In the genomic region with DNA sequence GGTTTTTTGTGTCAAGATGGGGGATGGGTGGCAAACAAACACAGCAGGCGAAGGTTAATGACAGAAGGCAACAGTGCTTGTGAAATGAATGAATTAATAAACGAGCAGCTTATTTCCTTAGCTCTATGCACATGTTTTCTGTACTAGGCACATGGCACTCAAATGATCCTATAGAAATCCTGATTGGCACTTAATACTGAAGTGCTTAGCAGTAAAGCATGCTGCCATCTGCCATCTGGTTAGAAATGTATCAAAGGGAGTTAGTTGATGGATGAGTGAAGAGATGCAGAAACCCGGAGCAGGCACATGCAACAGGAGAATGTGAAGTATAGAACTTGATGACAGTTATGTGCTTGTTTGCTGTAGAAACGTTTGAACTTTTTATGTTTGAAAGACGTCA, we compare ENCODE assay signal across 17 mouse cellular contexts.
DNase-seq lines count a peak whose midpoint lies in the region; ATAC-seq and TF ChIP-seq lines count a peak whose summit lies in the region.
"Had no signal": no experiment of that assay in that cellular context is flagged by ENCODE, and none has a peak within 500 bp of the region (broad histone marks: within the 10 kb centered on the region; RNA-seq: fewer than 3 reads in every experiment).

No protein-coding gene starts in this region.

- no peak overlapping the region for H3K4me2 ChIP-seq in hindbrain, embryonic 13.5 days
- no peak overlapping the region for H3K4me2 ChIP-seq in forebrain, embryonic 13.5 days
- no peak overlapping the region for H3K4me2 ChIP-seq in hindbrain, postnatal 0 days (ENCODE audit: low read depth, low read length)
- H3K4me2 ChIP-seq in kidney, embryonic 15.5 days: no peak overlapping the region
- H3K4me2 ChIP-seq: liver, embryonic 12.5 days had no signal

- H3K9me3 ChIP-seq in hindbrain, embryonic 13.5 days: no peaks in the 10 kb centered on the region
- H3K9me3 ChIP-seq in hindbrain, embryonic 10.5 days: no peaks in the 10 kb centered on the region
- no peaks in the 10 kb centered on the region for H3K9me3 ChIP-seq in forebrain, embryonic 13.5 days (replicated peaks)
- H3K9me3 ChIP-seq in hindbrain, postnatal 0 days (ENCODE audit: low read length): no peaks in the 10 kb centered on the region
- no peaks in the 10 kb centered on the region for H3K9me3 ChIP-seq in kidney, embryonic 15.5 days (replicated peaks)
- H3K9me3 ChIP-seq: liver, embryonic 12.5 days had no signal

- no peaks in the 10 kb centered on the region for H3K36me3 ChIP-seq in hindbrain, embryonic 13.5 days
- no peaks in the 10 kb centered on the region for H3K36me3 ChIP-seq in hindbrain, embryonic 10.5 days
- no peaks in the 10 kb centered on the region for H3K36me3 ChIP-seq in forebrain, embryonic 13.5 days (ENCODE audit: poor library complexity, severe bottlenecking)
- no peaks in the 10 kb centered on the region for H3K36me3 ChIP-seq in hindbrain, postnatal 0 days (ENCODE audit: insufficient read depth, low read length)
- H3K36me3 ChIP-seq in kidney, embryonic 15.5 days: no peaks in the 10 kb centered on the region

- no peak overlapping the region for H3K9ac ChIP-seq in hindbrain, embryonic 13.5 days
- no peak overlapping the region for H3K9ac ChIP-seq in forebrain, embryonic 13.5 days
- H3K9ac ChIP-seq in hindbrain, postnatal 0 days (replicated peaks; ENCODE audit: low read length): no peak overlapping the region
- H3K9ac ChIP-seq in kidney, embryonic 15.5 days: no peak overlapping the region
- H3K9ac ChIP-seq: liver, embryonic 12.5 days had no signal

- 0 out of 2 replicates have a peak, but pooled peaks have one; percentile 28 for ATAC-seq in hindbrain, embryonic 13.5 days (ENCODE audit: low FRiP score)
- ATAC-seq in forebrain, embryonic 13.5 days: peak; percentile 95
- peak; percentile 90 for ATAC-seq in hindbrain, postnatal 0 days
- no peak for ATAC-seq in frontal cortex, adult (ENCODE audit: low TSS enrichment)
- ATAC-seq in kidney, embryonic 15.5 days (replicated peaks; ENCODE audit: low FRiP score): no peak
- ATAC-seq: liver, embryonic 12.5 days had no signal

- H3K4me3 ChIP-seq in hindbrain, embryonic 13.5 days: no peak overlapping the region
- no peak overlapping the region for H3K4me3 ChIP-seq in hindbrain, embryonic 10.5 days
- no peak overlapping the region for H3K4me3 ChIP-seq in forebrain, embryonic 13.5 days
- no peak overlapping the region for H3K4me3 ChIP-seq in hindbrain, postnatal 0 days (ENCODE audit: low read length)
- no peak overlapping the region for H3K4me3 ChIP-seq in kidney, embryonic 15.5 days (replicated peaks)
- H3K4me3 ChIP-seq: erythroblast, embryonic 14.5 days; gastrocnemius, adult 2 months; heart, adult 2 months; liver, embryonic 12.5 days had no signal

- H3K27me3 ChIP-seq in hindbrain, embryonic 13.5 days: no peaks in the 10 kb centered on the region
- no peaks in the 10 kb centered on the region for H3K27me3 ChIP-seq in hindbrain, embryonic 10.5 days (ENCODE audit: insufficient read depth, poor library complexity, severe bottlenecking)
- H3K27me3 ChIP-seq in forebrain, embryonic 13.5 days: no peaks in the 10 kb centered on the region
- H3K27me3 ChIP-seq in hindbrain, postnatal 0 days (ENCODE audit: insufficient read depth, low read length): no peaks in the 10 kb centered on the region
- no peaks in the 10 kb centered on the region for H3K27me3 ChIP-seq in kidney, embryonic 15.5 days
- H3K27me3 ChIP-seq: liver, embryonic 12.5 days had no signal

- no peak for DNase-seq in hindbrain, embryonic 10.5 days (ENCODE audit: low spot score)
- peak; percentile 54 for DNase-seq in hindbrain, postnatal 0 days (ENCODE audit: low spot score)
- DNase-seq in retina, adult 2 months (ENCODE audit: low read depth, low spot score): peak; percentile 6
- no peak for DNase-seq in layer of hippocampus, postnatal 14 days (ENCODE audit: low spot score in 2 of 2)
- DNase-seq: adrenal gland, postnatal 25 days; gastrocnemius, adult 2 months; heart, adult 2 months; heart, postnatal 14 days; kidney, adult 18-20 months; right cerebral cortex, postnatal 25 days; thymus, adult 18-20 months had no signal

- WGBS in hindbrain, embryonic 13.5 days: 57% methylated on average over 5 of the region's 5 CpGs
- 68% methylated on average over 5 of the region's 5 CpGs for WGBS in hindbrain, embryonic 10.5 days
- WGBS in forebrain, embryonic 13.5 days: 42% methylated on average over 5 of the region's 5 CpGs
- WGBS in hindbrain, postnatal 0 days: 49% methylated on average over 5 of the region's 5 CpGs
- WGBS in kidney, embryonic 15.5 days: 60% methylated on average over 5 of the region's 5 CpGs

- no peak overlapping the region for H3K27ac ChIP-seq in hindbrain, embryonic 13.5 days
- no peak overlapping the region for H3K27ac ChIP-seq in hindbrain, embryonic 10.5 days
- H3K27ac ChIP-seq in forebrain, embryonic 13.5 days: no peak overlapping the region
- H3K27ac ChIP-seq in hindbrain, postnatal 0 days: no peak overlapping the region
- H3K27ac ChIP-seq in kidney, embryonic 15.5 days: no peak overlapping the region
- H3K27ac ChIP-seq: heart, adult 2 months; liver, embryonic 12.5 days had no signal

- no peaks in the 10 kb centered on the region for H3K4me1 ChIP-seq in hindbrain, embryonic 13.5 days (replicated peaks)
- H3K4me1 ChIP-seq in hindbrain, embryonic 10.5 days (replicated peaks): no peaks in the 10 kb centered on the region
- H3K4me1 ChIP-seq in forebrain, embryonic 13.5 days: peaks cover 5% of the 10 kb centered on the region; the same call in 1 of the 2 replicates
- H3K4me1 ChIP-seq in hindbrain, postnatal 0 days (ENCODE audit: insufficient read depth, low read length): no peaks in the 10 kb centered on the region
- H3K4me1 ChIP-seq in kidney, embryonic 15.5 days: peaks cover 5% of the 10 kb centered on the region; the same call in 1 of the 2 replicates
- H3K4me1 ChIP-seq: liver, embryonic 12.5 days had no signal

- TF ChIP-seq CTCF in hindbrain, postnatal 0 days (IDR thresholded peaks at IDR 0.05; ENCODE audit: low read depth): no peak

Comparison
In these comparisons a context has a peak if more than half of its experiments do, and no peak if none do; other contexts are left out.
1. DNase-seq: peak in hindbrain, postnatal 0 days (single experiment) and retina, adult 2 months (single experiment); none in hindbrain, embryonic 10.5 days (single experiment) and layer of hippocampus, postnatal 14 days (0 of 2).
2. ATAC-seq: peak in hindbrain, embryonic 13.5 days (single experiment), forebrain, embryonic 13.5 days (single experiment) and hindbrain, postnatal 0 days (single experiment); none in frontal cortex, adult (single experiment) and kidney, embryonic 15.5 days (single experiment).